Mouse (Mus musculus): ENCODE measurements around the gene Ttll11. TPM values are rescaled to one million over a fixed set of nuclear protein-coding genes. Genes with fewer than 3 reads are reported as not detected.

The Ttll11 gene
- polyA plus RNA-seq, 1 experiment from 2014 or later: 3.0 TPM

DNA sequence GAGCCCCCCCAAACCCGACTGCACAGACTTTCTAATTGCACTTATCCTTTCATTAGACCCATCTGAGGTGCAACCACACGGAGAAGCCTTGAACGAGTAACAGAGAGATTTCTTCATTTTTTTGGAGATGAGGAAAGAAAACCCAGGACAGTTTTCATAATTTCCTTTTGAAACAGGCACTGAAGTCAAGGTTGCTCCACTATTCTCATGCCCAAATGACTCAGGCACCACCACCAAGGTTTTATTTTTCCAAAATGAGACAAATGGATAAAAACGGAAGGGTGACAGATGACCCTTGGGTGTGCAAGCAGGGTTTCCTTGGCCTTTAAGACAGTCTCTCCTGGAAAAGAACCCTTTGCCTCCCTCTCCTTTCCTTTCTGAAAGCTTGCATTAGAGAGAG is 54.8 kb downstream of the Ttll11 start:
- H3K36me3 ChIP-seq (ENCODE audit: control insufficient read depth, insufficient read depth, low read length): no peaks in the 10 kb centered on the region
- no peak overlapping the region for H3K4me2 ChIP-seq
- no peak for DNase-seq (ENCODE audit: low spot score, missing footprints)
- no peak for ATAC-seq (ENCODE audit: low FRiP score)
- no peaks in the 10 kb centered on the region for H3K4me1 ChIP-seq (ENCODE audit: control insufficient read depth, insufficient read depth, low read length)
- H3K27me3 ChIP-seq (ENCODE audit: control insufficient read depth, insufficient read depth, low read length): no peaks in the 10 kb centered on the region
- H3K9ac ChIP-seq (ENCODE audit: low read length): no peak overlapping the region
- no peaks in the 10 kb centered on the region for H3K9me3 ChIP-seq (ENCODE audit: control insufficient read depth, low read length)
- no peak overlapping the region for H3K4me3 ChIP-seq (ENCODE audit: low read depth, low read length)
- H3K27ac ChIP-seq (ENCODE audit: low read depth, low read length): no peak overlapping the region
- 75% methylated on average over 4 of the region's 4 CpGs for WGBS

DNA sequence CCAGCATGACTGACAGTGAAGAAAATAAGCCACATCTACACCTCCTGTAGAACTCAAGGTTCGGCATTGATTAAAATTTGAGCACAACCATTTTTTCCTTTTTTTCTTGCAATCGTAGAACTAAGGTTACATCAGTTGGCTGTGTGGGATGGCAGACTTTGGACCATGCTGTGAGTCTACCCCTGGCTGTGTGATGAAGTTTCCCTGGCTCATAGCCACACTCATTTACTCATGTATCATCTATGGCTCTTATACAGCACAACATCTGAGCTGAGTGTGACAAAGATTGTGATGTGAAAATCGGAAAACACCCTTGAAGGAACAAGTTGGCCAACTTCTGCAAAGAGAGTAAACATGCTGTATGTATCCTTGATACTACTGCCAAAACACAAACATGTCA is 56.8 kb downstream of the Ttll11 start:
- 89% methylated on average over 3 of the region's 3 CpGs for WGBS
- Histone ChIP-seq H3K9me3 (ENCODE audit: control insufficient read depth, low read length) (no peaks in the 10 kb centered on the region), H3K4me2 (no peak overlapping the region), H3K36me3 (ENCODE audit: control insufficient read depth, insufficient read depth, low read length) (no peaks in the 10 kb centered on the region), H3K9ac (ENCODE audit: low read length) (no peak overlapping the region), H3K4me3 (ENCODE audit: low read depth, low read length) (no peak overlapping the region), H3K27me3 (ENCODE audit: control insufficient read depth, insufficient read depth, low read length) (no peaks in the 10 kb centered on the region), H3K4me1 (ENCODE audit: control insufficient read depth, insufficient read depth, low read length) (no peaks in the 10 kb centered on the region), H3K27ac (ENCODE audit: low read depth, low read length) (no peak overlapping the region)
- DNase-seq (ENCODE audit: low spot score, missing footprints) (peak; percentile 1), ATAC-seq (ENCODE audit: low FRiP score) (no peak)

DNA sequence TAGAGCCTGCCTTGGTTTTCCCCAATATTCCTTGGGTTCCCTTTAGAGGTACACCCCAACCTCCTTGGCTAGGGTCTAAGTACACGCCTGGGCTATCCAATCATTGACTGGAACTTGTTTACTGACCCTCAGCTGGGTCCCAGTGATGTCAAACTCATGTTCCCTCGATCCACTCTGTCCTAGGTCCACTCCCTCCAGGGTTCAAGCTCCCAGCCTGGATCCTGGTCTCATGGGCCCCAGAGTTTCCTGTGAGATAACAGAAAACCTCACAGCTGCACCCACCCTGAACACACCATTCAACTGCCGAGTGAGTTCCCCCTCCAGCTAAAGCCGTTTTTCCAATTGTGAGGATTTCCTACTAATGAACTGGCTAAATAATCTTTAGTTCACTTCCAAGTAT is 67.6 kb downstream of the Ttll11 start:
- Histone ChIP-seq H3K9me3 (ENCODE audit: control insufficient read depth, low read length) (no peaks in the 10 kb centered on the region), H3K4me2 (no peak overlapping the region), H3K27ac (ENCODE audit: low read depth, low read length) (no peak overlapping the region), H3K9ac (ENCODE audit: low read length) (no peak overlapping the region), H3K27me3 (ENCODE audit: control insufficient read depth, insufficient read depth, low read length) (no peaks in the 10 kb centered on the region), H3K4me3 (ENCODE audit: low read depth, low read length) (no peak overlapping the region), H3K4me1 (ENCODE audit: control insufficient read depth, insufficient read depth, low read length) (no peaks in the 10 kb centered on the region), H3K36me3 (ENCODE audit: control insufficient read depth, insufficient read depth, low read length) (no peaks in the 10 kb centered on the region)
- 75% methylated on average over 4 of the region's 4 CpGs for WGBS
- no peak for ATAC-seq (ENCODE audit: low FRiP score)
- no peak for DNase-seq (ENCODE audit: low spot score, missing footprints)

DNA sequence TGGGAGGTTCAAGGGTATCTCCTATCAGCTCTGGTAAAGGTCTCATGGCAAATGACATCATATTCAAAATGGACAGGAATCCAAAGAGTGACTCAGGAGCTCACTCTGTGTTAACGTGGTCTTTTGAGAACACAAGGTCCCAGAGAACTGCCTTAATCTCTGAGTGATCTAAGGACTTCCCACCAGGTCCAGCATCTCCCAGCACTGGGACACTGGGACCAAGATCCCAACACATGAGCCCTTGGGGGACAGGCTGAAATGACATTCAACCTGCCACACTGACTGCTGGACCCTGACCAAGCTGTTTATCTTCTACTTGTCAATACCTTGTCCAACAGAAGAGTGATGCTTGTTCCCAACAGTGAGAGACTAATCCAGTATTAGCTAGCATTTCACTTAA is 68.0 kb downstream of the Ttll11 start:
- Histone ChIP-seq H3K9ac (ENCODE audit: low read length) (no peak overlapping the region), H3K4me1 (ENCODE audit: control insufficient read depth, insufficient read depth, low read length) (no peaks in the 10 kb centered on the region), H3K36me3 (ENCODE audit: control insufficient read depth, insufficient read depth, low read length) (no peaks in the 10 kb centered on the region), H3K9me3 (ENCODE audit: control insufficient read depth, low read length) (no peaks in the 10 kb centered on the region), H3K27me3 (ENCODE audit: control insufficient read depth, insufficient read depth, low read length) (no peaks in the 10 kb centered on the region), H3K27ac (ENCODE audit: low read depth, low read length) (no peak overlapping the region), H3K4me3 (ENCODE audit: low read depth, low read length) (no peak overlapping the region), H3K4me2 (no peak overlapping the region)
- ATAC-seq (ENCODE audit: low FRiP score) (no peak), DNase-seq (ENCODE audit: low spot score, missing footprints) (no peak)
- 79% methylated on average over 1 of the region's 1 CpGs for WGBS

DNA sequence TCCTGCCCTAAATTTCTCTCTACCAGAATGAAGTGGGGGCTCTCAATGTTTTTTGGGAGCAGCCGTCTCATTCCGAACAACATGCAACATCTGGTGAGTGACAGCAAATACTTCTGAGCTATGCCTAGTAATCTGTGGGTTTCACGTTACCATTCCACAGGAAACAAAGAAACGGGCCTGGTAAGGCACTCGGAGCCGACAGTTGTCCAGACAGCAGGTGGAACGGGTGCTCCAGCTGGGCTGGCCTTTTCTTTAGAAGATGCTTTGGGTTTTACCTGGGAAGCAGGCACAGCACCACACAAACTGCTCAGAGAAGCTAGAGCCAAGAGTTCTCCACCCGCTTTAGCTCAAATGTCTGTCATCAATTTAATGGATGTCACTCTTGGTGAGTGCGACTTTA is 69.0 kb downstream of the Ttll11 start:
- no peak overlapping the region for H3K4me2 ChIP-seq
- no peak overlapping the region for H3K4me3 ChIP-seq (ENCODE audit: low read depth, low read length)
- H3K27me3 ChIP-seq (ENCODE audit: control insufficient read depth, insufficient read depth, low read length): no peaks in the 10 kb centered on the region
- DNase-seq (ENCODE audit: low spot score, missing footprints) (no peak), ATAC-seq (ENCODE audit: low FRiP score) (no peak)
- 69% methylated on average over 9 of the region's 9 CpGs for WGBS
- H3K9ac ChIP-seq (ENCODE audit: low read length): no peak overlapping the region
- H3K4me1 ChIP-seq (ENCODE audit: control insufficient read depth, insufficient read depth, low read length): no peaks in the 10 kb centered on the region
- no peaks in the 10 kb centered on the region for H3K9me3 ChIP-seq (ENCODE audit: control insufficient read depth, low read length)
- no peaks in the 10 kb centered on the region for H3K36me3 ChIP-seq (ENCODE audit: control insufficient read depth, insufficient read depth, low read length)
- H3K27ac ChIP-seq (ENCODE audit: low read depth, low read length): no peak overlapping the region

DNA sequence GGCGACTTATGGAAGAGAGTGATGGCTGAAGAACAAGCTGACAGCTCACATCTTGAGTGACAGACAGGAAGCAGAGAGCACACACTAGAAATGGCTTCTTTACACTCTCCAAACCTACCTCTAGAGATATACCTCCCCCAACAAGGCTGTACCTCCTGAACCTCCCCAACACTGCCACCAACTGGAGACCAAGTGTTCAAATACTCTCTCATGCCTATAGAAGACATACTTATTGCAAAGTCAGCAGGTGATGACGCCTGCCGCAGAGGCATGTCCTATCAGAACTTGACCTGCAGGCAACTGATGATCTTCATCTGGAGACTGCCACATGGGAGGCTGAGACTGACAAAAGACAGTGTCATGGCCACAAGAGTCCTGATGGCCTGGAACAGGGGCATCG is 70.4 kb downstream of the Ttll11 start:
- WGBS: 96% methylated on average over 4 of the region's 4 CpGs
- H3K4me1 ChIP-seq (ENCODE audit: control insufficient read depth, insufficient read depth, low read length): no peaks in the 10 kb centered on the region
- H3K9ac ChIP-seq (ENCODE audit: low read length): no peak overlapping the region
- H3K4me3 ChIP-seq (ENCODE audit: low read depth, low read length): no peak overlapping the region
- ATAC-seq (ENCODE audit: low FRiP score) (no peak), DNase-seq (ENCODE audit: low spot score, missing footprints) (no peak)
- H3K4me2 ChIP-seq: no peak overlapping the region
- no peaks in the 10 kb centered on the region for H3K9me3 ChIP-seq (ENCODE audit: control insufficient read depth, low read length)
- H3K27ac ChIP-seq (ENCODE audit: low read depth, low read length): no peak overlapping the region
- no peaks in the 10 kb centered on the region for H3K27me3 ChIP-seq (ENCODE audit: control insufficient read depth, insufficient read depth, low read length)
- no peaks in the 10 kb centered on the region for H3K36me3 ChIP-seq (ENCODE audit: control insufficient read depth, insufficient read depth, low read length)

DNA sequence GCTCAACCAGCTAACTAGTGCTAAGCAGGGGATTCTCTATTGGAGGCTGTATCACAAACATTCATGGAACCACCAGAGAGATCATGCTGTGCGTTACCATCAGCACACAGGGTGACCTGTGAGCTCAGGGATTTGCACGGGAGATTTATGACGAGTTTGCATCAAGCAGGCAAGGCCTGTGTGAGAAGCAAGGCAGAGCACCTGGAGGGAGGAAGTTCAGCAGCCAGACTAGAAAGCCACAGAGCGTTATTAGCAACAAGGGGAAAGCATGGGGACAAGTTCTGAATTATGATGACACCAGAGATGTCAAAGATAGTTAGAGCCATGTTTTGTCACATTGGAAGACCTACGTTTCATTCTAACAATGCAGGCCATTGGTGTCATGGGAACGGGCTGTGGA is 72.1 kb downstream of the Ttll11 start:
- no peak overlapping the region for H3K9ac ChIP-seq (ENCODE audit: low read length)
- H3K4me1 ChIP-seq (ENCODE audit: control insufficient read depth, insufficient read depth, low read length): no peaks in the 10 kb centered on the region
- H3K4me3 ChIP-seq (ENCODE audit: low read depth, low read length): no peak overlapping the region
- H3K4me2 ChIP-seq: no peak overlapping the region
- no peaks in the 10 kb centered on the region for H3K27me3 ChIP-seq (ENCODE audit: control insufficient read depth, insufficient read depth, low read length)
- no peaks in the 10 kb centered on the region for H3K36me3 ChIP-seq (ENCODE audit: control insufficient read depth, insufficient read depth, low read length)
- ATAC-seq (ENCODE audit: low FRiP score): no peak
- no peak overlapping the region for H3K27ac ChIP-seq (ENCODE audit: low read depth, low read length)
- 83% methylated on average over 6 of the region's 6 CpGs for WGBS
- H3K9me3 ChIP-seq (ENCODE audit: control insufficient read depth, low read length): no peaks in the 10 kb centered on the region
- DNase-seq (ENCODE audit: low spot score, missing footprints): no peak

DNA sequence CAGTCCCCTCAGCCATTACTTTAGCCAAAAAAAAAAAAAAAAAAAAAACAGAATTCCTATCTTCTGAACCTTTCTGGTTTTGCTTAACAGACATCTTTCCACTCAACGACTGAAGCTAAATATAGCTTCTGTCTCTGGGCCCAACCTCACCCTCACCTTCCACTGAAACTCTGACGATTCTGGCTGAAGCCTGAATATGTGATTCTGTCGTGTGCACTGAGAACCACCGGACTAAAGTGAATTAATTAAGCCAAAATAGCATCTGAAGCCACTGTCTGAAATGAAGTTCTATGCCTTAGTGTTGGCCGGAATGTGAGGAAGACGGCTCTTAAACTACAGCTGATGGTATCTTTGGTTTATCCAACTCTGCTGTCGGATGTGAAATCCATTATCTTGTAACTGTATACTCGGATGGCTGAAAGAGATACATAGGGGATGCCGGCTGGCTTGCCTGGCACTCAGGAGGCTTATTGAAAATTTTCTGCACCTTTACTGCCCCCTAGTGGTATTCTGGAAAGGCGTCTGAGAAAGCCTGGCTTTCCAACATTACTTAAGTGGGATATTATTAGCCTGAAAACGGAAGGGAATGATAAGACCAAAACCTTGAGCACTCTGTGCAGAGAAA is 73.4 kb downstream of the Ttll11 start:
- H3K4me1 ChIP-seq (ENCODE audit: control insufficient read depth, insufficient read depth, low read length): no peaks in the 10 kb centered on the region
- H3K4me2 ChIP-seq: no peak overlapping the region
- no peaks in the 10 kb centered on the region for H3K36me3 ChIP-seq (ENCODE audit: control insufficient read depth, insufficient read depth, low read length)
- H3K27ac ChIP-seq (ENCODE audit: low read depth, low read length): no peak overlapping the region
- no peak overlapping the region for H3K4me3 ChIP-seq (ENCODE audit: low read depth, low read length)
- no peak overlapping the region for H3K9ac ChIP-seq (ENCODE audit: low read length)
- DNase-seq (ENCODE audit: low spot score, missing footprints) (peak; percentile 96), ATAC-seq (ENCODE audit: low FRiP score) (peak; percentile 42; the same call in 1 of the 2 replicates)
- no peaks in the 10 kb centered on the region for H3K27me3 ChIP-seq (ENCODE audit: control insufficient read depth, insufficient read depth, low read length)
- no peaks in the 10 kb centered on the region for H3K9me3 ChIP-seq (ENCODE audit: control insufficient read depth, low read length)
- WGBS: 30% methylated on average over 11 of the region's 11 CpGs

DNA sequence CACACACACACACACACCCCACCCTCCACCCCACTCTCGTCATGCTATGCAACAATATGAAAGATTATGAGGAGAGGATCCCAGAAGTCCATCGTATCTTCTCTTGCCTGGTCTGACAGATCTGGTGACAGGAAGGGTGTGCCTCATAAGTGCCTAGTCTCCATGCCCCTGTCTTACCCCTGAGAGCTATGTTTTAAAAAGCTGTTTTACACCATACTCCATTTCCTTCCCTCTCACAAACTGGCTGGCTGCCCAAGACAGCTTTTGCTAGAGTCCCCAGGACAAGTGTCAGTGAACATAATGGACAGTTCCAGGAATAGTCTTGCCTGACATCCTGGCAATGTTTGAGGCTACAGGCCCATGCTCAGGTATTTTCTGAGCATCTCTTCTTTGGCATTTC is 78.9 kb downstream of the Ttll11 start:
- Histone ChIP-seq H3K36me3 (ENCODE audit: control insufficient read depth, insufficient read depth, low read length) (no peaks in the 10 kb centered on the region), H3K9me3 (ENCODE audit: control insufficient read depth, low read length) (no peaks in the 10 kb centered on the region), H3K4me1 (ENCODE audit: control insufficient read depth, insufficient read depth, low read length) (no peaks in the 10 kb centered on the region), H3K4me3 (ENCODE audit: low read depth, low read length) (no peak overlapping the region), H3K27me3 (ENCODE audit: control insufficient read depth, insufficient read depth, low read length) (no peaks in the 10 kb centered on the region), H3K27ac (ENCODE audit: low read depth, low read length) (no peak overlapping the region), H3K9ac (ENCODE audit: low read length) (no peak overlapping the region), H3K4me2 (no peak overlapping the region)
- WGBS: 89% methylated on average over 2 of the region's 2 CpGs
- no peak for ATAC-seq (ENCODE audit: low FRiP score)
- DNase-seq (ENCODE audit: low spot score, missing footprints): no peak

DNA sequence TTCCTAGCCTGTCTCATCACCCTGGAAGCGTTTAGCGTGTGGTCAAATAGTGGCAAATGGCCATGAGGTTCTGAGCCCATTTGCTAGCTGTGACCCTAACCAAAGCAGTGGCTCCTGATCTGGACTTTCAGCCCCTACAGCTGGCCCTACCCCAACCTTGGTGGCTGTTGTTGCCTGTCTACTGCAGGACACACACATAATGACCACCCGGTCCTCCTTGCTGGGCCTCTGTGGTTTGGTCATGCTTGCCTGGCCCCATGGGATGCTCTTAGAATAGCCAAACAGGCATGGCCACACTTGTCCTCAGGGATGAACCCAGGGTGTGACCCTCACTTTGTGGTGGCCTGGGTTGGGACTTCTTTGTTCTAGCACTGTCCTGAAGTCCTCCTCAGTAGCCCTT is 80.0 kb downstream of the Ttll11 start:
- H3K36me3 ChIP-seq (ENCODE audit: control insufficient read depth, insufficient read depth, low read length): no peaks in the 10 kb centered on the region
- 93% methylated on average over 3 of the region's 3 CpGs for WGBS
- no peak overlapping the region for H3K27ac ChIP-seq (ENCODE audit: low read depth, low read length)
- H3K27me3 ChIP-seq (ENCODE audit: control insufficient read depth, insufficient read depth, low read length): no peaks in the 10 kb centered on the region
- H3K4me3 ChIP-seq (ENCODE audit: low read depth, low read length): no peak overlapping the region
- no peak for ATAC-seq (ENCODE audit: low FRiP score)
- no peaks in the 10 kb centered on the region for H3K9me3 ChIP-seq (ENCODE audit: control insufficient read depth, low read length)
- no peak overlapping the region for H3K9ac ChIP-seq (ENCODE audit: low read length)
- H3K4me1 ChIP-seq (ENCODE audit: control insufficient read depth, insufficient read depth, low read length): no peaks in the 10 kb centered on the region
- no peak for DNase-seq (ENCODE audit: low spot score, missing footprints)
- no peak overlapping the region for H3K4me2 ChIP-seq
